7 mouse cellular contexts compared by ENCODE assay signal in the genomic region with DNA sequence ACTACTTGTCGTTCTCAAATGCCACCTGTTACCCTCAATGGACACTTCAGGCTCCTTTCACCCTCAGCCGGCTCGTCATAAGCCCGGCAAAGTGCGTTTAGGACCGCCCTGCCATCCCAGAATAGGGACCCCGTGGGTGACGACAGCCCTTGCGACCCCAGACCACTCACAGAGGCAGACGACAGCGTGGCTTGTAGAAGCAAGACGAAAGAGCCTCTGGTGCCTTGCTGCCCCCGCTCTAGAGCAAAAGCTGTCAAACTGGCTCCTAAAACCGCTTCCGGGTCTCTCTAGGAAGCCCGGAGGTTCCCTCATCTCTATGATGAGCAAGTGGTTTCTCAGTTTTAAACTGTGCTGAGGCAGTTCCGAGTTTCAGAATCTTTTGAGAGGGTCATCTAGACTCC. TPM values are rescaled to one million over a fixed set of nuclear protein-coding genes. Genes with fewer than 3 reads are reported as not detected.
DNase-seq lines count a peak whose midpoint lies in the region; ATAC-seq and TF ChIP-seq lines count a peak whose summit lies in the region.

A gene (minus strand): TSS at position 260 of the 401 bp plus-strand sequence.

- peak within 1 kb of the TSS; percentile 57 for H3K9ac ChIP-seq in embryonic facial prominence, embryonic 11.5 days (replicated peaks; ENCODE audit: low read length)
- peak within 1 kb of the TSS; percentile 34 for H3K9ac ChIP-seq in heart, embryonic 11.5 days (ENCODE audit: low read depth, low read length)
- H3K9ac ChIP-seq in kidney, embryonic 15.5 days = peak within 1 kb of the TSS; percentile 62
- peak within 1 kb of the TSS; percentile 60 for H3K9ac ChIP-seq in midbrain, postnatal 0 days (replicated peaks; ENCODE audit: low read length, poor library complexity, severe bottlenecking)

- no peak for TF ChIP-seq CTCF in midbrain, postnatal 0 days (IDR thresholded peaks at IDR 0.05)

- no peaks in the 10 kb centered on the region for H3K27me3 ChIP-seq in embryonic facial prominence, embryonic 11.5 days (ENCODE audit: control insufficient read depth, insufficient read depth, low read length)
- 0 out of 2 replicates have a peak, but pooled peaks cover 3% of the 10 kb centered on the region for H3K27me3 ChIP-seq in heart, embryonic 11.5 days (ENCODE audit: control insufficient read depth, insufficient read depth, low read length)
- peaks cover 20% of the 10 kb centered on the region for H3K27me3 ChIP-seq in kidney, embryonic 15.5 days
- H3K27me3 ChIP-seq in midbrain, postnatal 0 days (ENCODE audit: insufficient read depth, low read length) = no peaks in the 10 kb centered on the region

- 14% methylated on average over 17 of the region's 17 CpGs for WGBS in embryonic facial prominence, embryonic 11.5 days
- 15% methylated on average over 17 of the region's 17 CpGs for WGBS in heart, embryonic 11.5 days (ENCODE audit: insufficient replicate concordance)
- WGBS in kidney, embryonic 15.5 days = 7% methylated on average over 17 of the region's 17 CpGs
- WGBS in midbrain, postnatal 0 days = 15% methylated on average over 17 of the region's 17 CpGs

- peak; percentile 59 for DNase-seq in adrenal gland, adult 2 months
- peak; percentile 65 for DNase-seq in embryonic facial prominence, embryonic 11.5 days (ENCODE audit: low spot score)
- DNase-seq in liver = peak; percentile 45
- peak; percentile 62 for DNase-seq in midbrain, postnatal 0 days (ENCODE audit: low spot score)
- DNase-seq in spleen, adult 18-20 months = peak; percentile 24 to 50

- peak within 1 kb of the TSS; percentile 41 for H3K4me3 ChIP-seq in embryonic facial prominence, embryonic 11.5 days (ENCODE audit: low read depth, low read length)
- peak within 1 kb of the TSS; percentile 48 for H3K4me3 ChIP-seq in heart, embryonic 11.5 days (ENCODE audit: low read depth, low read length)
- peak within 1 kb of the TSS; percentile 61 for H3K4me3 ChIP-seq in kidney, embryonic 15.5 days (replicated peaks)
- H3K4me3 ChIP-seq in midbrain, postnatal 0 days (ENCODE audit: low read depth, low read length) = peak within 1 kb of the TSS; percentile 44

- H3K4me1 ChIP-seq in embryonic facial prominence, embryonic 11.5 days (ENCODE audit: control insufficient read depth, insufficient read depth, low read length) = no peaks in the 10 kb centered on the region
- H3K4me1 ChIP-seq in heart, embryonic 11.5 days (ENCODE audit: control insufficient read depth, insufficient read depth, low read length) = no peaks in the 10 kb centered on the region
- peaks cover 19% of the 10 kb centered on the region; the same call in 1 of the 2 replicates for H3K4me1 ChIP-seq in kidney, embryonic 15.5 days
- no peaks in the 10 kb centered on the region for H3K4me1 ChIP-seq in midbrain, postnatal 0 days (ENCODE audit: insufficient read depth, low read length)

- no peaks in the 10 kb centered on the region for H3K36me3 ChIP-seq in embryonic facial prominence, embryonic 11.5 days (replicated peaks; ENCODE audit: control insufficient read depth, insufficient read depth, low read depth, low read length)
- no peaks in the 10 kb centered on the region for H3K36me3 ChIP-seq in heart, embryonic 11.5 days (ENCODE audit: control insufficient read depth, insufficient read depth, low read length)
- H3K36me3 ChIP-seq in kidney, embryonic 15.5 days = no peaks in the 10 kb centered on the region
- H3K36me3 ChIP-seq in midbrain, postnatal 0 days (ENCODE audit: insufficient read depth, low read length) = no peaks in the 10 kb centered on the region

- peak within 1 kb of the TSS; percentile 64 for H3K4me2 ChIP-seq in embryonic facial prominence, embryonic 11.5 days (ENCODE audit: low read depth, low read length)
- H3K4me2 ChIP-seq in heart, embryonic 11.5 days = peak within 1 kb of the TSS; percentile 66
- H3K4me2 ChIP-seq in kidney, embryonic 15.5 days = peak within 1 kb of the TSS; percentile 92
- H3K4me2 ChIP-seq in midbrain, postnatal 0 days (ENCODE audit: low read depth, low read length, poor library complexity, severe bottlenecking) = peak within 1 kb of the TSS; percentile 68

- no peak for ATAC-seq in embryonic facial prominence, embryonic 11.5 days (replicated peaks; ENCODE audit: insufficient number of reproducible peaks, low FRiP score, low TSS enrichment, low read depth)
- ATAC-seq in heart, embryonic 11.5 days (replicated peaks; ENCODE audit: insufficient number of reproducible peaks, low FRiP score, low TSS enrichment) = no peak
- no peak for ATAC-seq in kidney, embryonic 15.5 days (replicated peaks; ENCODE audit: low FRiP score)
- no peak for ATAC-seq in midbrain, postnatal 0 days (ENCODE audit: low FRiP score)

- no peak within 1 kb of the TSS for H3K27ac ChIP-seq in embryonic facial prominence, embryonic 11.5 days (replicated peaks; ENCODE audit: low read depth, low read length)
- no peak within 1 kb of the TSS for H3K27ac ChIP-seq in heart, embryonic 11.5 days (ENCODE audit: low read depth, low read length)
- H3K27ac ChIP-seq in kidney, embryonic 15.5 days = no peak within 1 kb of the TSS
- H3K27ac ChIP-seq in midbrain, postnatal 0 days (ENCODE audit: low read depth, low read length) = no peak within 1 kb of the TSS

- H3K9me3 ChIP-seq in embryonic facial prominence, embryonic 11.5 days (replicated peaks; ENCODE audit: control insufficient read depth, low read length) = no peaks in the 10 kb centered on the region
- no peaks in the 10 kb centered on the region for H3K9me3 ChIP-seq in heart, embryonic 11.5 days (replicated peaks; ENCODE audit: control insufficient read depth, low read length)
- H3K9me3 ChIP-seq in kidney, embryonic 15.5 days (replicated peaks) = no peaks in the 10 kb centered on the region
- no peaks in the 10 kb centered on the region for H3K9me3 ChIP-seq in midbrain, postnatal 0 days (ENCODE audit: low read length)

RNA-seq across cellular contexts. Expression of the gene that starts here (rescaled TPM):
- total RNA-seq in adrenal gland, adult 2 months (2021) = 1 to 10 TPM; 2.3 to 2.7 TPM
- polyA plus RNA-seq in adrenal gland, adult 2 months (2012; rRNA removed) = 1.7 TPM in 2 replicates
- 0.79 and 1.6 TPM in 2 replicates for polyA plus RNA-seq in embryonic facial prominence, embryonic 11.5 days (2014; fragmentation: Nextera tagmentation; extraction: Ambion mirVana)
- 0.37 and 0.45 TPM in 2 replicates for polyA plus RNA-seq in heart, embryonic 11.5 days (2014; fragmentation: Nextera tagmentation; extraction: Ambion mirVana)
- polyA plus RNA-seq in kidney, embryonic 15.5 days (2015; fragmentation: Nextera tagmentation; extraction: Ambion mirVana) = 2.1 and 2.5 TPM in 2 replicates
- 3.0 and 5.9 TPM in 2 replicates for total RNA-seq in midbrain, postnatal 0 days (2014; rRNA removed)
- 3.3 and 3.7 TPM in 2 replicates for polyA plus RNA-seq in midbrain, postnatal 0 days (2015; fragmentation: Nextera tagmentation; extraction: Ambion mirVana)
